Mouse (Mus musculus) forebrain, embryonic 10.5 days (tissue): ENCODE measurements at regions not wholly inside any gene's neighbourhood (a gene's known extent, or its start where the extent isn't known, plus 50 kb on each side); places are given as distances from the start of the nearest gene placed in this dataset.

Experiments
- DNase-seq: peaks from one replicate; pipeline ENCODE4 v3.0.0-alpha.2; 2017; ENCODE audit warnings: low spot score; ENCODE audit errors: extremely low spot score
- H3K27ac ChIP-seq: fragments of 300-500 bp; sonication (generic); 2 replicates; pipeline ENCODE4 v1.5.1; 2016; ENCODE audit warnings: mild to moderate bottlenecking
- H3K27me3 ChIP-seq: fragments of 300-500 bp; sonication (generic); 2 replicates; pipeline ENCODE4 v1.6.1; 2016; ENCODE audit warnings: mild to moderate bottlenecking; ENCODE audit not compliant: poor library complexity, severe bottlenecking
- H3K36me3 ChIP-seq: fragments of 300-500 bp; sonication (generic); replicated peaks from 2 replicates; pipeline ENCODE4 v1.6.1; 2016; ENCODE audit warnings: mild to moderate bottlenecking, moderate library complexity
- H3K4me1 ChIP-seq: fragments of 300-500 bp; sonication (generic); 2 replicates; pipeline ENCODE4 v1.6.1; 2016
- H3K4me3 ChIP-seq: fragments of 300-500 bp; sonication (generic); 2 replicates; pipeline ENCODE4 v1.5.1; 2016; ENCODE audit warnings: mild to moderate bottlenecking, moderate library complexity
- H3K9me3 ChIP-seq: fragments of 300-500 bp; sonication (generic); 2 replicates; pipeline ENCODE4 v1.6.1; 2016; ENCODE audit warnings: mild to moderate bottlenecking, moderate library complexity
- WGBS: fragments of 180-500 bp; shearing (Covaris S2); methylation state at CpG from one replicate; pipeline ENCODE4 v1.1.7; 2016; 5-methylcytosine and 5-hydroxymethylcytosine counted together

DNA sequence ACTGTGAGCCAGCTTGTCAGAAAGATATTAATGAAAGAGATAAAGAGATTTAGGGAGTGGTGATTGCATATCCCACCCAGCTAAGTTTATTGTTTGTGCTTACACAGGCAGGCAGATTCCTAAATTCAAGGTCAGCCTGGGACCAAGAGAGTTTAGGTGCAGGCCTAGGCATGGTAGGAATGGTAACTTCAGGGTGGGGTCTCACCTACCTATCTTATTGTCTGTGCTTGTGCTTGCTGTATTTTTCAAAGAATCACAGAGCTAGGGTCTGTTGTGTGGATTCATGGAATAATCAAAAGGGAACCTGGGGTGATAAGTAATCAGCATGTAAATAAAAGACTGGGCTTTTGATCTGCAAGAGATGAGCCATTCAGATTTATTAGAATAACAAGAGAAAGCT lies 642.4 kb downstream of the Pkhd1 start:
- no peak for DNase-seq
- Histone ChIP-seq H3K9me3 (no peaks in the 10 kb centered on the region), H3K4me3 (no peak overlapping the region), H3K27ac (no peak overlapping the region), H3K36me3 (no peaks in the 10 kb centered on the region), H3K27me3 (peaks cover 99% of the 10 kb centered on the region), H3K4me1 (no peaks in the 10 kb centered on the region)

DNA sequence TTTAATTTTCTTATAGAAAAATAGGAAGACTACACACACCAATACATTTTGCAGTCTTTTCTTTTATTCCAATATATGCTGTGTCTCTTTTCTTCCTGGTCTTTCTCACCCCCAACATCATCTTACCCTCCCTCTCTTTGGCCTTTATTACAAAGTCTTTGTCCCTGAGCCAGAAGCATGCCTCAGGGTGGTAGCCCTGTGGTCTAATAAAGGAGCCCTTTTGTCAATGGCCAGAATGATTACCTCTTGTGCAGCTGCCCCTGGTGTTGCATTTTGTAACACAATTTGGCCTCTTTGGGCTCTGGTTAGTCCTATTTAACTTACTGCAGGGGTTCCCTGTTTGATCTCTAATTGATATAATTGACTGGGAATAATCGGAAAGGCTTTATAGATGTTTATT lies 636.7 kb downstream of the Pkhd1 start:
- Histone ChIP-seq H3K36me3 (no peaks in the 10 kb centered on the region), H3K4me1 (peaks cover 16% of the 10 kb centered on the region), H3K9me3 (no peaks in the 10 kb centered on the region), H3K27ac (no peak overlapping the region), H3K27me3 (peaks cover 92% of the 10 kb centered on the region), H3K4me3 (no peak overlapping the region)
- WGBS, result 9% methylated on average over 1 of the region's 1 CpGs
- peak; percentile 23 for DNase-seq

DNA sequence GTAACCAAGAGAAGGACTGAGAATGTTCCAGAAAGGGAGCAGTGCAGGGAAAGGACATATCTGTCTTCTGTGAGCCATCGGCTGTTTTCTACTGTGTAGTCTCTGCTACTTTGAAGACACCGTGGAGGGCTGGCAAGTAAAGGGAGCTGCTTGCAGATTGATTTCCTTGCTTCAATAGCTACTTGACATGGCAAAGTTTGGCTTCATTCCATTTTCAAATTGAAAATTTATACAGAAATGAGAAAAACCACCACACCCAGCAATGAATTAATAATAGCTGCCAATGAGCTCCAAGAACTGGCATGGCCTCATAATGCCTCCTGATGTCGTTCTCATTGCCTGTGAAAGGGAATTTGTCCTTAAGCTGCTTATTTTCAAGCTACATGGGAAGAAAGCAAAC lies 635.1 kb downstream of the Pkhd1 start:
- H3K27ac ChIP-seq, result no peak overlapping the region
- no peaks in the 10 kb centered on the region for H3K9me3 ChIP-seq
- H3K36me3 ChIP-seq, result no peaks in the 10 kb centered on the region
- WGBS, result 67% methylated on average over 3 of the region's 3 CpGs
- DNase-seq, result no peak
- no peak overlapping the region for H3K4me3 ChIP-seq
- peaks cover 16% of the 10 kb centered on the region for H3K4me1 ChIP-seq
- H3K27me3 ChIP-seq, result peaks cover 90% of the 10 kb centered on the region

DNA sequence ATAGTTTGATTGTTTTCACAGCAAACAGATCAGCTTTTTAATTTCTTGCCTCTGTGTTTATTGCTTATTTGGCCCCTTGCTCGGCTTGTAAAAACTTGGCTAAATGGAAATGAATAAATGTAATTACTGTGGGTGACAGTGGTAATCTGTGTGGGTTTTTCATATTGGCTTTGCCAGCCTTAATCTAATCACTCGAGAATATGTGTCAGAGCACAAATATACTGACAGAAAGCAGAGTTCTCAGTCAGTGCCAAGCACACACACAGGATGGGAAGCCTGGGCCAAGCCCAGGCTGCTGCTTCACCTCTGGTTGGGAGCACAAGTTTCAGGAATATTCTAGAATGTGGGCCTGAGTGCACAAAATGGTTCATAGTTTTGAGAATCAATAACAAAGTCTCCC lies 634.4 kb downstream of the Pkhd1 start:
- no peaks in the 10 kb centered on the region for H3K9me3 ChIP-seq
- DNase-seq, result no peak
- WGBS, result 65% methylated on average over 2 of the region's 2 CpGs
- H3K4me3 ChIP-seq, result no peak overlapping the region
- H3K4me1 ChIP-seq, result peaks cover 16% of the 10 kb centered on the region
- H3K27me3 ChIP-seq, result peaks cover 90% of the 10 kb centered on the region
- H3K27ac ChIP-seq, result no peak overlapping the region
- H3K36me3 ChIP-seq, result no peaks in the 10 kb centered on the region

DNA sequence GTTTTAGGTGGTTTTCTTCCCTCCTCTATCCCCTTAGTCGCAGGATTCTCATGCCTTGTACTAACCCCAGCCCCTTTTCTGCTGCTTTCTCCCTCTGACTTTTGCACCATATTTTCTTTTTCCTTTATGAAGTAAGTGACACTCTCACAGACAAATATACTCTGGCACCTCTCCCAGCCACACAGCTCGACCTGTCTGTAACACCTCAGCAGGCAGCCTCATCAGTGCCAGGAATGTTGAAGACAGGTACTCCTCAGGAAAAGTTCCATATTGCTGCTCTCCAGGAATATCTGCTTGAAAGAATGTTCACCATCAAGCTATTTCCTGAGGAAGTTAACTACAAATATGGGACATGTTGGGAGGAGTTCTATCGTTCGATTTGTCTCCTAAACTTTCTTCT lies 627.9 kb downstream of the Pkhd1 start:
- 83% methylated on average over 4 of the region's 4 CpGs for WGBS
- Histone ChIP-seq H3K27me3 (peaks cover 48% of the 10 kb centered on the region), H3K4me1 (no peaks in the 10 kb centered on the region), H3K36me3 (no peaks in the 10 kb centered on the region), H3K4me3 (no peak overlapping the region), H3K27ac (no peak overlapping the region), H3K9me3 (no peaks in the 10 kb centered on the region)
- no peak for DNase-seq
